8 mouse cellular contexts compared by ENCODE assay signal in genomic region chr1:24099541-24099925, GRCm38 (mm10). TPM values are rescaled to one million over a fixed set of nuclear protein-coding genes. Genes with fewer than 3 reads are reported as not detected.
DNase-seq lines count a peak whose midpoint lies in the region; ATAC-seq and TF ChIP-seq lines count a peak whose summit lies in the region.

No protein-coding gene starts in this region.

- H3K27ac ChIP-seq in thymus, adult 2 months (ENCODE audit: control insufficient read depth, insufficient read depth, low read length): no peak overlapping the region
- peak overlapping the region; percentile 83 for H3K27ac ChIP-seq in limb, embryonic 14.5 days (replicated peaks; ENCODE audit: low read depth, low read length)
- peak overlapping the region; percentile 60 for H3K27ac ChIP-seq in olfactory bulb, adult 2 months (ENCODE audit: insufficient read depth, low read depth, low read length)

- no peaks in the 10 kb centered on the region for H3K9me3 ChIP-seq in limb, embryonic 14.5 days (ENCODE audit: control insufficient read depth, low read length)

- WGBS in thymus, adult 2 months: 2% methylated on average over 44 of the region's 44 CpGs
- WGBS in limb, embryonic 14.5 days: 2% methylated on average over 33 of the region's 44 CpGs
- under 1% methylated on average over 44 of the region's 44 CpGs for WGBS in olfactory bulb, adult 2 months

- TF ChIP-seq CTCF in thymus, adult 2 months (IDR thresholded peaks at IDR 0.05; ENCODE audit: borderline replicate concordance, control insufficient read depth, extremely low read depth, insufficient read depth, low read length, poor library complexity): no peak
- TF ChIP-seq CTCF in olfactory bulb, adult 2 months (IDR thresholded peaks at IDR 0.05; ENCODE audit: insufficient read depth, low read depth, low read length): no peak

- H3K4me2 ChIP-seq in limb, embryonic 14.5 days (replicated peaks; ENCODE audit: low read depth, low read length, severe bottlenecking): peak overlapping the region; percentile 80

- ATAC-seq in limb, embryonic 14.5 days (ENCODE audit: low FRiP score, low read depth): 0 out of 2 replicates have a peak, but pooled peaks have one; percentile 6
- no peak for ATAC-seq in erythroid progenitor cell, adult 5-6 weeks (replicated peaks; ENCODE audit: low FRiP score, poor library complexity, severe bottlenecking)

- DNase-seq in embryo, embryonic 10.5 days (ENCODE audit: low spot score): peak; percentile 62
- DNase-seq in embryo, embryonic 11 days: no peak
- no peak for DNase-seq in thymus, adult 2 months
- no peak for DNase-seq in thymus, postnatal 0 days (ENCODE audit: low spot score)
- no peak for DNase-seq in limb, embryonic 14.5 days (ENCODE audit: low spot score)
- no peak for DNase-seq in adrenal gland, postnatal 36 days

- H3K4me1 ChIP-seq in thymus, adult 2 months (replicated peaks; ENCODE audit: control insufficient read depth, insufficient read depth, low read length): peaks cover 10% of the 10 kb centered on the region; the same call in 1 of the 2 replicates
- H3K4me1 ChIP-seq in limb, embryonic 14.5 days (ENCODE audit: control insufficient read depth, insufficient read depth, low read length): peaks cover 5% of the 10 kb centered on the region; the same call in 1 of the 2 replicates
- H3K4me1 ChIP-seq in olfactory bulb, adult 2 months (ENCODE audit: control insufficient read depth, insufficient read depth, low read length): peaks cover 7% of the 10 kb centered on the region

- TF ChIP-seq POLR2A in thymus, adult 2 months (IDR thresholded peaks at IDR 0.05; ENCODE audit: control insufficient read depth, extremely low read depth, insufficient read depth, low read length, poor library complexity): no peak
- no peak for TF ChIP-seq POLR2A in limb, embryonic 14.5 days (IDR thresholded peaks at IDR 0.05; ENCODE audit: borderline replicate concordance, extremely low read depth, insufficient read depth, insufficient read length)
- no peak for TF ChIP-seq POLR2A in olfactory bulb, adult 2 months (IDR thresholded peaks at IDR 0.05; ENCODE audit: insufficient read depth, low read depth, low read length)

- H3K36me3 ChIP-seq in thymus, adult 2 months (ENCODE audit: control insufficient read depth, insufficient read depth, low read length): no peaks in the 10 kb centered on the region
- no peaks in the 10 kb centered on the region for H3K36me3 ChIP-seq in limb, embryonic 14.5 days (ENCODE audit: control insufficient read depth, insufficient read depth, low read length)

- peak overlapping the region; percentile 92 for H3K9ac ChIP-seq in limb, embryonic 14.5 days (ENCODE audit: low read depth, low read length, severe bottlenecking)

- H3K27me3 ChIP-seq in thymus, adult 2 months (ENCODE audit: control insufficient read depth, insufficient read depth, low read length): peaks cover 11% of the 10 kb centered on the region
- H3K27me3 ChIP-seq in limb, embryonic 14.5 days (ENCODE audit: control insufficient read depth, insufficient read depth, low read length): no peaks in the 10 kb centered on the region

- peak overlapping the region; percentile 51 for H3K4me3 ChIP-seq in thymus, adult 2 months (ENCODE audit: control insufficient read depth, insufficient read depth, low read length)
- H3K4me3 ChIP-seq in limb, embryonic 14.5 days (replicated peaks; ENCODE audit: low read length): peak overlapping the region; percentile 89
- peak overlapping the region; percentile 98 for H3K4me3 ChIP-seq in olfactory bulb, adult 2 months (ENCODE audit: insufficient read depth, low read depth, low read length)

RNA-seq across cellular contexts. Expression of gene Fam135a, which starts 0.6 kb away (rescaled TPM):
- 0.65 and 1.1 TPM in 2 replicates for polyA plus RNA-seq in thymus, adult 2 months (2012; rRNA removed)
- 2.6 TPM in 2 replicates for polyA plus RNA-seq in thymus, postnatal 0 days (2015; fragmentation: Nextera tagmentation; extraction: Ambion mirVana)
- polyA plus RNA-seq in limb, embryonic 14.5 days (2012; rRNA removed): 50.8 and 55.1 TPM in 2 replicates
- 30.3 and 37.5 TPM in 2 replicates for polyA plus RNA-seq in limb, embryonic 14.5 days (2014; fragmentation: Nextera tagmentation; extraction: Ambion mirVana)
- 116 TPM in 1 of 2 replicates, not detected in the other for polyA plus RNA-seq in olfactory bulb, adult 2 months (2012; ENCODE audit: insufficient read depth, insufficient read length, low replicate concordance, missing spikeins)
- total RNA-seq in erythroid progenitor cell, adult 5-6 weeks (2015; ENCODE audit: low replicate concordance): not detected in 2 replicates
- total RNA-seq in erythroid progenitor cell, adult 5-6 weeks (2017; ENCODE audit: low replicate concordance): not detected in 2 replicates
- 10 to 100 TPM; 15.5 to 22.5 TPM for total RNA-seq in adrenal gland, postnatal 36 days (2021)
